Mouse (Mus musculus) intestine, postnatal 0 days (tissue): Measurements from ENCODE around the gene Hyls1. TPM values are rescaled to one million over a fixed set of nuclear protein-coding genes. Genes with fewer than 3 reads are reported as not detected.

ENCODE experiments used
- ATAC-seq: fragments of 200-750 bp; cut with Nextera tagmentation; 2 replicates; pipeline ENCODE4 v1.8.0; 2017; ENCODE audit warnings: mild to moderate bottlenecking, moderate TSS enrichment, moderate library complexity
- H3K27ac ChIP-seq: fragments of 300-500 bp; sonication (generic); 2 replicates; pipeline ENCODE4 v1.5.1; 2014; ENCODE audit warnings: mild to moderate bottlenecking, low read depth, low read length, moderate library complexity
- H3K27me3 ChIP-seq: fragments of 300-500 bp; sonication (generic); replicated peaks from 2 replicates; pipeline ENCODE4 v1.6.1; 2014; ENCODE audit warnings: low read length, mixed read lengths; ENCODE audit not compliant: control insufficient read depth, insufficient read depth
- H3K36me3 ChIP-seq: fragments of 300-500 bp; sonication (generic); 2 replicates; pipeline ENCODE4 v1.6.1; 2014; ENCODE audit warnings: mild to moderate bottlenecking, moderate library complexity; ENCODE audit not compliant: control insufficient read depth, insufficient read depth
- H3K4me1 ChIP-seq: fragments of 300-500 bp; sonication (generic); replicated peaks from 2 replicates; pipeline ENCODE4 v1.6.1; 2014; ENCODE audit warnings: antibody characterized with exemption, low read length, mixed read lengths; ENCODE audit not compliant: control insufficient read depth, insufficient read depth
- H3K4me2 ChIP-seq: fragments of 300-500 bp; sonication (generic); replicated peaks from 2 replicates; pipeline ENCODE4 v1.6.1; 2014; ENCODE audit warnings: low read depth, mild to moderate bottlenecking, moderate library complexity
- H3K4me3 ChIP-seq: fragments of 300-500 bp; sonication (generic); 2 replicates; pipeline ENCODE4 v1.5.1; 2014; ENCODE audit warnings: low read depth, low read length
- H3K9ac ChIP-seq: fragments of 300-500 bp; sonication (generic); 2 replicates; pipeline ENCODE4 v1.6.1; 2014; ENCODE audit warnings: mild to moderate bottlenecking, low read depth, low read length
- H3K9me3 ChIP-seq: fragments of 300-500 bp; sonication (generic); 2 replicates; pipeline ENCODE4 v1.6.1; 2016; ENCODE audit warnings: mixed run types; ENCODE audit not compliant: control insufficient read depth
- CTCF ChIP-seq: sonication (generic); IDR thresholded peaks from 2 replicates; pipeline ENCODE4 v1.5.1; 2016; ENCODE audit warnings: low read depth, mild to moderate bottlenecking, control low read depth, antibody characterized with exemption, moderate library complexity
- WGBS: fragments of 180-500 bp; shearing (Covaris S2); extraction: QIAGEN DNeasy Blood & Tissue Kit; methylation state at CpG from one replicate; pipeline ENCODE4 v1.1.7; 2014; 5-methylcytosine and 5-hydroxymethylcytosine counted together
- polyA plus RNA-seq: library from polyadenylated mRNA; unstranded; fragments of >200 nt; fragmentation: Nextera tagmentation; extraction: Ambion mirVana; gene quantifications from 2 replicates; pipeline ENCODE4 v1.2.1, GENCODE M21; 2015

The Hyls1 gene
- polyA plus RNA-seq, 1 experiment from 2014 or later, result 4.9 TPM

DNA sequence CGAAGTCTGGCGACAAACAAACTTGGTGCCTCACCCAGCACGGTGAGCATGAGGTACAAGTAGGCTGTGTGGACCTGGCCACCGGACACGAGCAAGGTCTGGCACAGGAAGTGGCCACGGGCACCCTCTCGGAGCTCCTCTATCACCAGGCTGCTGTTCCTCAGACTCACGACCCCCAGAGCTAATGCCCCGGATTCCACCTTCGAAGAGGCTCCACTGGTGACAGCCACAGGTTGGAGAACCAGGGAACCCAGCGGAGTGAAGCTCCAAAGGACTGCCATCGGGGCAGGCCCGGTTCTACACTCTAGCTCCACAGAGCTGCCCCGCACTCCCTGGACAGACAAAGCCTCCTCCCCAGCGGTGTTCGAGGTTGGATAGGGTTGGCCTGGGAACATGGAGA is 53.5 kb downstream of the Hyls1 start:
- no peak for ATAC-seq
- H3K4me2 ChIP-seq, result no peak overlapping the region
- H3K4me1 ChIP-seq, result no peaks in the 10 kb centered on the region
- H3K9me3 ChIP-seq, result no peaks in the 10 kb centered on the region
- no peak overlapping the region for H3K4me3 ChIP-seq
- 90% methylated on average over 16 of the region's 16 CpGs for WGBS
- H3K9ac ChIP-seq, result no peak overlapping the region
- H3K27ac ChIP-seq, result no peak overlapping the region
- H3K27me3 ChIP-seq, result no peaks in the 10 kb centered on the region
- no peak for TF ChIP-seq CTCF
- H3K36me3 ChIP-seq, result no peaks in the 10 kb centered on the region

DNA sequence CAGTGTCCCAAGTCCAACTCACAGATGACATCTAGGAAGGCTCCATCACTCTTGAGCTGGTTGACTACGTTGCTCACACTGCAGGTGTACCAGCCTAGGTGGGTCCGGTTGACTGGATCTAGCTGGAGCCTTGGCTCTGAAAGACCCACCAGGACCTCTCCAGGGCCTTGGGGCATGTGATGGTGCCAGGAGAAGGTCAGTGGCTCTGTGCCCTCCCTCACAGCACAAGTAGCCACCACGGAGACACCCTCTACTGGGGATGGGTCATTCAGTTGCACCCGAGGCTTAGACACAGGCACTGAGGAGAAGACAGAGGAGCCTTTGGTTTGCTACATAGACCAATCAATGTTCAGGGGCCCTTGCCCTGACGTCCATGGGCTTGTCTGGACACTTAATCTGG is 54.0 kb downstream of the Hyls1 start:
- Histone ChIP-seq H3K4me1 (no peaks in the 10 kb centered on the region), H3K4me2 (no peak overlapping the region), H3K27ac (no peak overlapping the region), H3K9ac (no peak overlapping the region), H3K36me3 (no peaks in the 10 kb centered on the region), H3K9me3 (no peaks in the 10 kb centered on the region), H3K4me3 (no peak overlapping the region), H3K27me3 (no peaks in the 10 kb centered on the region)
- no peak for ATAC-seq
- no peak for TF ChIP-seq CTCF
- 86% methylated on average over 5 of the region's 5 CpGs for WGBS

DNA sequence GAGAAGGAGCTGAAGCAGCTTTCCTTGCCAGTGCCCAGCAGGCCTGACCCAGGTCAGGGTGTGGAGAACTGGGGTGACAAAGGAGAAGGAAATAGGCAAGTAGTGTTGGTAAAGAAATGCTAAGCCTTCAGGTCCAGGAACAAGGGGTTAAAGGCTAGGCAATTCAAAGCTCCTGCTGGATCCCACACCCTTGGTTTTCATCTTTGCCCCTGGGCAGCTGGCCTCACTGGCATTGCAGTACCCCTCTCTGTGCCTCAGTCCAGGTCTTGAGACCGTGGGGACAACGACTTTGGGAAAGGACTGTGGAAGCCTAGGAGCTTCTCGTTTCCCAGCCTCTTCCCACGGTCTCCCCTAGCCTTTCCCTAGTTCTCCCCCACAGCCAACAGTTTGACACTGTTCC is 56.3 kb downstream of the Hyls1 start:
- Histone ChIP-seq H3K4me2 (no peak overlapping the region), H3K4me1 (no peaks in the 10 kb centered on the region), H3K27me3 (no peaks in the 10 kb centered on the region), H3K9ac (no peak overlapping the region), H3K27ac (no peak overlapping the region), H3K9me3 (no peaks in the 10 kb centered on the region), H3K4me3 (no peak overlapping the region), H3K36me3 (no peaks in the 10 kb centered on the region)
- no peak for TF ChIP-seq CTCF
- WGBS, result 83% methylated on average over 4 of the region's 4 CpGs
- ATAC-seq, result no peak

Other genes starting within 250 kb of the Hyls1 start
- 1.9 and 2.4 TPM in 2 replicates for gene Cdon, start 149.3 kb downstream of the Hyls1 start, polyA plus RNA-seq
- not detected in 2 replicates for gene Gm1113, start 52.1 kb downstream of the Hyls1 start, polyA plus RNA-seq
- 0.27 and 0.50 TPM in 2 replicates for gene Ddx25, start 11.9 kb downstream of the Hyls1 start, polyA plus RNA-seq
- gene Pus3, start 11.8 kb downstream of the Hyls1 start, polyA plus RNA-seq, result 6.5 and 6.6 TPM in 2 replicates
- gene Pate2, start 114 bp downstream of the Hyls1 start, polyA plus RNA-seq, result 0.27 and 0.31 TPM in 2 replicates
- not detected in 2 replicates for gene Pate4, start 41.5 kb upstream of the Hyls1 start, polyA plus RNA-seq
- not detected in 2 replicates for gene Pate3, start 77.8 kb upstream of the Hyls1 start, polyA plus RNA-seq
- gene Pate1, start 117.0 kb upstream of the Hyls1 start, polyA plus RNA-seq, result not detected in 2 replicates
- not detected in 2 replicates for gene Gm17677, start 170.7 kb upstream of the Hyls1 start, polyA plus RNA-seq
- not detected in 2 replicates for gene Gm17727, start 207.7 kb upstream of the Hyls1 start, polyA plus RNA-seq
- gene Gm27235, start 219.7 kb upstream of the Hyls1 start, polyA plus RNA-seq, result not detected in 2 replicates
- gene D730048I06Rik, start 219.7 kb upstream of the Hyls1 start, polyA plus RNA-seq, result not detected in 2 replicates